Mouse (Mus musculus): Measurements from ENCODE around the gene Il3. TPM values are rescaled to one million over a fixed set of nuclear protein-coding genes. Genes with fewer than 3 reads are reported as not detected.
"Not testable (repeated sequence)": the region's sequence is repeated elsewhere in the genome, so short reads cannot be mapped to it uniquely, and the experiment has no call there.

Gene Il3
- polyA plus RNA-seq, 1 experiment from 2014 or later = not detected

- peaks cover 14% of the 10 kb centered on the region for H3K4me1 ChIP-seq (replicated peaks; ENCODE audit: control insufficient read depth, insufficient read depth, low read length)
- peak; percentile 14; the same call in 1 of the 2 replicates for ATAC-seq (ENCODE audit: low FRiP score)
- WGBS = 5% methylated on average over 7 of the region's 7 CpGs
Measured at GRCm38 (mm10) chr11:54304471-54304873, 37.4 kb upstream of the Il3 start.

GRCm38 (mm10) chr11:54303728-54304470 is 36.8 kb upstream of the Il3 start, which contains the start of gene Acsl6:
Gene Acsl6 (plus strand): TSS chr11:54303798.
- Histone ChIP-seq H3K27ac (peak within 1 kb of the TSS; percentile 94), H3K27me3 (ENCODE audit: control insufficient read depth, insufficient read depth, low read length) (no peaks in the 10 kb centered on the region), H3K4me2 (replicated peaks) (peak within 1 kb of the TSS; percentile 68), H3K9ac (peak within 1 kb of the TSS; percentile 92), H3K9me3 (ENCODE audit: control insufficient read depth, low read length) (no peaks in the 10 kb centered on the region), H3K36me3 (replicated peaks; ENCODE audit: control insufficient read depth, insufficient read depth) (no peaks in the 10 kb centered on the region), H3K4me1 (replicated peaks; ENCODE audit: control insufficient read depth, insufficient read depth, low read length) (peaks cover 14% of the 10 kb centered on the region), H3K4me3 (replicated peaks; ENCODE audit: low read length) (peak within 1 kb of the TSS; percentile 79)
- peak; percentile 71 for DNase-seq (ENCODE audit: low spot score)
- ATAC-seq (ENCODE audit: low FRiP score) = peak; percentile 77
- WGBS = under 1% methylated on average over 49 of the region's 59 CpGs

More at GRCm38 (mm10) chr11:54304471-54304873, 37.4 kb upstream of the Il3 start:
- Histone ChIP-seq H3K4me2 (replicated peaks) (peak overlapping the region; percentile 68), H3K27me3 (ENCODE audit: control insufficient read depth, insufficient read depth, low read length) (no peaks in the 10 kb centered on the region), H3K9me3 (ENCODE audit: control insufficient read depth, low read length) (no peaks in the 10 kb centered on the region), H3K27ac (peak overlapping the region; percentile 94), H3K4me3 (replicated peaks; ENCODE audit: low read length) (peak overlapping the region; percentile 79), H3K36me3 (replicated peaks; ENCODE audit: control insufficient read depth, insufficient read depth) (no peaks in the 10 kb centered on the region), H3K9ac (peak overlapping the region; percentile 92)
- DNase-seq (ENCODE audit: low spot score) = peak; percentile 61

GRCm38 (mm10) chr11:54303076-54303727 is 36.1 kb upstream of the Il3 start:
- H3K9ac ChIP-seq = peak overlapping the region; percentile 92
- peak; percentile 18; the same call in 1 of the 2 replicates for ATAC-seq (ENCODE audit: low FRiP score)
- peak; percentile 54 for DNase-seq (ENCODE audit: low spot score)
- H3K4me1 ChIP-seq (replicated peaks; ENCODE audit: control insufficient read depth, insufficient read depth, low read length) = peaks cover 14% of the 10 kb centered on the region
- peaks cover under 1% of the 10 kb centered on the region; the same call in 1 of the 2 replicates for H3K9me3 ChIP-seq (ENCODE audit: control insufficient read depth, low read length)
- H3K36me3 ChIP-seq (replicated peaks; ENCODE audit: control insufficient read depth, insufficient read depth) = no peaks in the 10 kb centered on the region
- 18% methylated on average over 6 of the region's 6 CpGs for WGBS
- H3K4me3 ChIP-seq (replicated peaks; ENCODE audit: low read length) = peak overlapping the region; percentile 79
- peak overlapping the region; percentile 94 for H3K27ac ChIP-seq
- H3K27me3 ChIP-seq (ENCODE audit: control insufficient read depth, insufficient read depth, low read length) = no peaks in the 10 kb centered on the region
- peak overlapping the region; percentile 68 for H3K4me2 ChIP-seq (replicated peaks)

GRCm38 (mm10) chr11:54302606-54303005 is 35.5 kb upstream of the Il3 start:
- ATAC-seq (ENCODE audit: low FRiP score) (no peak), DNase-seq (ENCODE audit: low spot score) (no peak)
- Histone ChIP-seq H3K36me3 (replicated peaks; ENCODE audit: control insufficient read depth, insufficient read depth) (no peaks in the 10 kb centered on the region), H3K9me3 (ENCODE audit: control insufficient read depth, low read length) (peaks cover 4% of the 10 kb centered on the region; the same call in 1 of the 2 replicates), H3K4me2 (replicated peaks) (peak overlapping the region; percentile 68), H3K4me1 (replicated peaks; ENCODE audit: control insufficient read depth, insufficient read depth, low read length) (peaks cover 14% of the 10 kb centered on the region), H3K4me3 (replicated peaks; ENCODE audit: low read length) (no peak overlapping the region), H3K9ac (peak overlapping the region; percentile 92), H3K27ac (peak overlapping the region; percentile 94; the same call in 1 of the 2 replicates), H3K27me3 (ENCODE audit: control insufficient read depth, insufficient read depth, low read length) (no peaks in the 10 kb centered on the region)
- WGBS = 84% methylated on average over 3 of the region's 3 CpGs

GRCm38 (mm10) chr11:54301994-54302393 is 34.9 kb upstream of the Il3 start:
- Histone ChIP-seq H3K36me3 (replicated peaks; ENCODE audit: control insufficient read depth, insufficient read depth) (no peaks in the 10 kb centered on the region), H3K4me1 (replicated peaks; ENCODE audit: control insufficient read depth, insufficient read depth, low read length) (peaks cover 14% of the 10 kb centered on the region), H3K27me3 (ENCODE audit: control insufficient read depth, insufficient read depth, low read length) (no peaks in the 10 kb centered on the region), H3K4me2 (replicated peaks) (no peak overlapping the region), H3K27ac (no peak overlapping the region), H3K9ac (no peak overlapping the region), H3K4me3 (replicated peaks; ENCODE audit: low read length) (no peak overlapping the region), H3K9me3 (ENCODE audit: control insufficient read depth, low read length) (peaks cover 4% of the 10 kb centered on the region; the same call in 1 of the 2 replicates)
- DNase-seq (ENCODE audit: low spot score) = no peak
- ATAC-seq (ENCODE audit: low FRiP score) = no peak
- 91% methylated on average over 8 of the region's 8 CpGs for WGBS

- no peaks in the 10 kb centered on the region for H3K27me3 ChIP-seq (ENCODE audit: control insufficient read depth, insufficient read depth, low read length)
- peaks cover 4% of the 10 kb centered on the region; the same call in 1 of the 2 replicates for H3K9me3 ChIP-seq (ENCODE audit: control insufficient read depth, low read length)
- H3K36me3 ChIP-seq (replicated peaks; ENCODE audit: control insufficient read depth, insufficient read depth) = no peaks in the 10 kb centered on the region
- ATAC-seq (ENCODE audit: low FRiP score) (no peak), DNase-seq (ENCODE audit: low spot score) (no peak)
- no peak overlapping the region for H3K4me3 ChIP-seq (replicated peaks; ENCODE audit: low read length)
- no peak overlapping the region for H3K9ac ChIP-seq
- H3K4me1 ChIP-seq (replicated peaks; ENCODE audit: control insufficient read depth, insufficient read depth, low read length) = no peaks in the 10 kb centered on the region; the same call in 1 of the 2 replicates
- no peak overlapping the region for H3K27ac ChIP-seq
- no peak overlapping the region for H3K4me2 ChIP-seq (replicated peaks)
Measured at GRCm38 (mm10) chr11:54298777-54299176, 31.7 kb upstream of the Il3 start.

GRCm38 (mm10) chr11:54297471-54297870 is 30.4 kb upstream of the Il3 start:
- not testable (repeated sequence) for H3K4me1 ChIP-seq (replicated peaks; ENCODE audit: control insufficient read depth, insufficient read depth, low read length); H3K9ac ChIP-seq; H3K4me2 ChIP-seq (replicated peaks); H3K36me3 ChIP-seq (replicated peaks; ENCODE audit: control insufficient read depth, insufficient read depth); H3K27ac ChIP-seq; H3K4me3 ChIP-seq (replicated peaks; ENCODE audit: low read length); ATAC-seq (ENCODE audit: low FRiP score); H3K9me3 ChIP-seq (ENCODE audit: control insufficient read depth, low read length); DNase-seq (ENCODE audit: low spot score); H3K27me3 ChIP-seq (ENCODE audit: control insufficient read depth, insufficient read depth, low read length)
- 85% methylated on average over 2 of the region's 2 CpGs for WGBS

GRCm38 (mm10) chr11:54296734-54297133 is 29.7 kb upstream of the Il3 start:
- no peaks in the 10 kb centered on the region for H3K36me3 ChIP-seq (replicated peaks; ENCODE audit: control insufficient read depth, insufficient read depth)
- WGBS = 100% methylated on average over 1 of the region's 1 CpGs
- no peaks in the 10 kb centered on the region for H3K4me1 ChIP-seq (replicated peaks; ENCODE audit: control insufficient read depth, insufficient read depth, low read length)
- no peak overlapping the region for H3K4me2 ChIP-seq (replicated peaks)
- H3K4me3 ChIP-seq (replicated peaks; ENCODE audit: low read length) = no peak overlapping the region
- ATAC-seq (ENCODE audit: low FRiP score) = no peak
- no peak overlapping the region for H3K9ac ChIP-seq
- DNase-seq (ENCODE audit: low spot score) = no peak
- H3K27me3 ChIP-seq (ENCODE audit: control insufficient read depth, insufficient read depth, low read length) = no peaks in the 10 kb centered on the region
- H3K27ac ChIP-seq = no peak overlapping the region
- H3K9me3 ChIP-seq (ENCODE audit: control insufficient read depth, low read length) = peaks cover 4% of the 10 kb centered on the region; the same call in 1 of the 2 replicates

GRCm38 (mm10) chr11:54295971-54296370 is 28.9 kb upstream of the Il3 start:
- WGBS = 91% methylated on average over 4 of the region's 4 CpGs

More at GRCm38 (mm10) chr11:54295971-54296370, 28.9 kb upstream of the Il3 start:
- Histone ChIP-seq H3K27me3 (ENCODE audit: control insufficient read depth, insufficient read depth, low read length) (no peaks in the 10 kb centered on the region), H3K4me2 (replicated peaks) (no peak overlapping the region), H3K27ac (no peak overlapping the region), H3K9me3 (ENCODE audit: control insufficient read depth, low read length) (peaks cover 4% of the 10 kb centered on the region; the same call in 1 of the 2 replicates), H3K36me3 (replicated peaks; ENCODE audit: control insufficient read depth, insufficient read depth) (no peaks in the 10 kb centered on the region), H3K4me3 (replicated peaks; ENCODE audit: low read length) (no peak overlapping the region), H3K4me1 (replicated peaks; ENCODE audit: control insufficient read depth, insufficient read depth, low read length) (no peaks in the 10 kb centered on the region), H3K9ac (no peak overlapping the region)
- ATAC-seq (ENCODE audit: low FRiP score) = no peak
- DNase-seq (ENCODE audit: low spot score) = no peak
